8 mouse cellular contexts compared by ENCODE assay signal in genomic region chr6:137169171-137169968, GRCm38 (mm10). TPM values are rescaled to one million over a fixed set of nuclear protein-coding genes. Genes with fewer than 3 reads are reported as not detected.
DNase-seq lines count a peak whose midpoint lies in the region; ATAC-seq and TF ChIP-seq lines count a peak whose summit lies in the region.

No protein-coding gene starts in this region.

- H3K27me3 ChIP-seq in embryonic facial prominence, embryonic 10.5 days (replicated peaks; ENCODE audit: low read depth, poor library complexity, severe bottlenecking), result peaks cover 37% of the 10 kb centered on the region
- H3K27me3 ChIP-seq in kidney, adult 2 months (replicated peaks; ENCODE audit: control insufficient read depth, insufficient read depth, low read length), result no peaks in the 10 kb centered on the region; the same call in 1 of the 2 replicates
- peaks cover 43% of the 10 kb centered on the region for H3K27me3 ChIP-seq in limb, embryonic 10.5 days (ENCODE audit: low read depth, poor library complexity, severe bottlenecking)
- peaks cover 29% of the 10 kb centered on the region for H3K27me3 ChIP-seq in midbrain, embryonic 12.5 days

- peak; percentile 97 to 98 for DNase-seq in adrenal gland, postnatal 36 days
- peak; percentile 94 for DNase-seq in embryonic facial prominence, embryonic 10.5 days (ENCODE audit: low spot score)
- DNase-seq in heart, adult 18-20 months, result peak; percentile 86 to 94
- DNase-seq in kidney, adult 2 months, result peak; percentile 89
- DNase-seq in limb, embryonic 10.5 days (ENCODE audit: low spot score), result peak; percentile 96
- peak; percentile 99 for DNase-seq in right cerebral cortex, postnatal 4 days
- DNase-seq in urinary bladder, postnatal 4 days (ENCODE audit: low spot score in 2 of 2), result peak; percentile 89 to 94

- peak overlapping the region; percentile 97 for H3K4me2 ChIP-seq in midbrain, embryonic 12.5 days (replicated peaks)

- no peaks in the 10 kb centered on the region for H3K36me3 ChIP-seq in embryonic facial prominence, embryonic 10.5 days (replicated peaks)
- H3K36me3 ChIP-seq in kidney, adult 2 months (ENCODE audit: control insufficient read depth, insufficient read depth, low read length), result no peaks in the 10 kb centered on the region
- no peaks in the 10 kb centered on the region for H3K36me3 ChIP-seq in limb, embryonic 10.5 days
- no peaks in the 10 kb centered on the region for H3K36me3 ChIP-seq in midbrain, embryonic 12.5 days

- WGBS in embryonic facial prominence, embryonic 10.5 days, result under 1% methylated on average over 53 of the region's 53 CpGs
- 3% methylated on average over 53 of the region's 53 CpGs for WGBS in kidney, adult 2 months
- under 1% methylated on average over 53 of the region's 53 CpGs for WGBS in limb, embryonic 10.5 days
- WGBS in midbrain, embryonic 12.5 days, result under 1% methylated on average over 53 of the region's 53 CpGs

- no peak for TF ChIP-seq POLR2A in kidney, adult 2 months (IDR thresholded peaks at IDR 0.05; ENCODE audit: low read depth, low read length)

- peak; percentile 78 for TF ChIP-seq CTCF in kidney, adult 2 months (conservative IDR thresholded peaks at IDR 0.05; ENCODE audit: insufficient read depth, insufficient read length, low read depth, low read length)

- peaks cover 29% of the 10 kb centered on the region for H3K4me1 ChIP-seq in embryonic facial prominence, embryonic 10.5 days
- no peaks in the 10 kb centered on the region for H3K4me1 ChIP-seq in kidney, adult 2 months (ENCODE audit: control insufficient read depth, insufficient read depth, low read length)
- H3K4me1 ChIP-seq in limb, embryonic 10.5 days, result peaks cover 32% of the 10 kb centered on the region
- peaks cover 5% of the 10 kb centered on the region for H3K4me1 ChIP-seq in midbrain, embryonic 12.5 days

- peak overlapping the region; percentile 75 for H3K27ac ChIP-seq in embryonic facial prominence, embryonic 10.5 days (replicated peaks)
- H3K27ac ChIP-seq in kidney, adult 2 months (ENCODE audit: insufficient read depth, low read depth, low read length), result peak overlapping the region; percentile 83
- H3K27ac ChIP-seq in limb, embryonic 10.5 days, result peak overlapping the region; percentile 62; the same call in 1 of the 2 replicates
- H3K27ac ChIP-seq in midbrain, embryonic 12.5 days (replicated peaks), result no peak overlapping the region

- peak overlapping the region; percentile 67 for H3K4me3 ChIP-seq in embryonic facial prominence, embryonic 10.5 days
- peak overlapping the region; percentile 63 for H3K4me3 ChIP-seq in kidney, adult 2 months (ENCODE audit: insufficient read depth, low read depth, low read length)
- peak overlapping the region; percentile 60 for H3K4me3 ChIP-seq in limb, embryonic 10.5 days
- peak overlapping the region; percentile 51 for H3K4me3 ChIP-seq in midbrain, embryonic 12.5 days

- ATAC-seq in midbrain, embryonic 12.5 days (ENCODE audit: low FRiP score, low read depth), result peak; percentile 92

- H3K9me3 ChIP-seq in embryonic facial prominence, embryonic 10.5 days, result no peaks in the 10 kb centered on the region
- no peaks in the 10 kb centered on the region for H3K9me3 ChIP-seq in limb, embryonic 10.5 days (replicated peaks)
- H3K9me3 ChIP-seq in midbrain, embryonic 12.5 days, result no peaks in the 10 kb centered on the region

- peak overlapping the region; percentile 59 for H3K9ac ChIP-seq in midbrain, embryonic 12.5 days (replicated peaks)

RNA-seq across cellular contexts. Expression of gene Rerg, which starts 0.9 kb away (rescaled TPM):
- 100 to 1,000 TPM; 144 to 165 TPM for total RNA-seq in adrenal gland, postnatal 36 days (2021)
- polyA plus RNA-seq in embryonic facial prominence, embryonic 10.5 days (2016; fragmentation: Nextera tagmentation; extraction: Ambion mirVana), result 3.3 and 3.6 TPM in 2 replicates
- 1 to 10 TPM; 3.1 to 3.8 TPM for total RNA-seq in heart, adult 18-20 months (2021)
- 6.0 and 6.9 TPM in 2 replicates for polyA plus RNA-seq in kidney, adult 2 months (2012; rRNA removed)
- polyA plus RNA-seq in limb, embryonic 10.5 days (2016; fragmentation: Nextera tagmentation; extraction: Ambion mirVana), result 1.2 and 1.3 TPM in 2 replicates
- polyA plus RNA-seq in midbrain, embryonic 12.5 days (2016; fragmentation: Nextera tagmentation; extraction: Ambion mirVana), result 1.2 and 2.5 TPM in 2 replicates
